Mouse (Mus musculus) ES-Bruce4 (cell line): ENCODE results near the gene Ints11.

ENCODE experiments used
- CTCF ChIP-seq: IDR thresholded peaks from one replicate; pipeline ENCODE4 v1.8.1; 2011; ENCODE audit warnings: low read depth, low read length
- EP300 ChIP-seq: IDR thresholded peaks from 2 replicates; pipeline ENCODE4 v1.6.1; 2011; ENCODE audit warnings: low read depth, low read length; ENCODE audit not compliant: insufficient read depth

- TF ChIP-seq CTCF: no peak
- TF ChIP-seq EP300: no peak
Observed at GRCm38 (mm10) chr4:155895216-155895615, 25.9 kb downstream of the Ints11 start.
